Mouse (Mus musculus): ENCODE measurements around the gene Fryl. TPM values are rescaled to one million over a fixed set of nuclear protein-coding genes. Genes with fewer than 3 reads are reported as not detected.
"Not testable (repeated sequence)": the region's sequence is repeated elsewhere in the genome, so short reads cannot be mapped to it uniquely, and the experiment has no call there.

Fryl gene
- polyA plus RNA-seq, 1 experiment from 2014 or later, result 33.4 TPM

GRCm38 (mm10) chr5:73011806-73012205, 244.6 kb downstream of the Fryl start:
- 93% methylated on average over 16 of the region's 16 CpGs for WGBS
- H3K9ac ChIP-seq, result not testable (repeated sequence)

GRCm38 (mm10) chr5:73008230-73008629, 248.2 kb downstream of the Fryl start:
- not testable (repeated sequence) for H3K4me1 ChIP-seq; H3K36me3 ChIP-seq; H3K4me3 ChIP-seq (replicated peaks); H3K27ac ChIP-seq; H3K9ac ChIP-seq; H3K4me2 ChIP-seq; ATAC-seq (ENCODE audit: insufficient read depth, low FRiP score, low read depth); H3K9me3 ChIP-seq
- 39% methylated on average over 8 of the region's 8 CpGs for WGBS
- H3K27me3 ChIP-seq (replicated peaks), result peaks cover 28% of the 10 kb centered on the region

More at GRCm38 (mm10) chr5:73011806-73012205, 244.6 kb downstream of the Fryl start:
- H3K4me2 ChIP-seq; H3K4me3 ChIP-seq (replicated peaks); H3K27ac ChIP-seq; H3K36me3 ChIP-seq; H3K9me3 ChIP-seq; ATAC-seq (ENCODE audit: insufficient read depth, low FRiP score, low read depth): not testable (repeated sequence)
- peaks cover 22% of the 10 kb centered on the region for H3K27me3 ChIP-seq (replicated peaks)
- peaks cover 11% of the 10 kb centered on the region for H3K4me1 ChIP-seq

GRCm38 (mm10) chr5:73007582-73007959, 248.8 kb downstream of the Fryl start:
- ATAC-seq (ENCODE audit: insufficient read depth, low FRiP score, low read depth), result 0 out of 2 replicates have a peak, but pooled peaks have one; percentile 4
- peaks cover 28% of the 10 kb centered on the region for H3K27me3 ChIP-seq (replicated peaks)
- H3K27ac ChIP-seq, result no peak overlapping the region
- H3K9me3 ChIP-seq, result no peaks in the 10 kb centered on the region
- no peak overlapping the region for H3K9ac ChIP-seq
- H3K36me3 ChIP-seq, result no peaks in the 10 kb centered on the region
- H3K4me2 ChIP-seq, result peak overlapping the region; percentile 83
- H3K4me1 ChIP-seq, result peaks cover 6% of the 10 kb centered on the region; the same call in 1 of the 2 replicates
- H3K4me3 ChIP-seq (replicated peaks), result peak overlapping the region; percentile 41; the same call in 1 of the 2 replicates
- WGBS, result 40% methylated on average over 5 of the region's 5 CpGs

- 8% methylated on average over 65 of the region's 65 CpGs for WGBS
- Histone ChIP-seq H3K9ac (no peak within 1 kb of the TSS), H3K4me3 (replicated peaks) (peak within 1 kb of the TSS; percentile 41)
Measured at GRCm38 (mm10) chr5:73006784-73007581, 249.4 kb downstream of the Fryl start, which contains the start of gene Slc10a4. TSS of gene Slc10a4 (plus strand) at chr5:73006883.

GRCm38 (mm10) chr5:73004046-73004445, 252.4 kb downstream of the Fryl start:
- peaks cover 28% of the 10 kb centered on the region for H3K27me3 ChIP-seq (replicated peaks)
- WGBS, result 78% methylated on average over 5 of the region's 5 CpGs
- H3K36me3 ChIP-seq, result no peaks in the 10 kb centered on the region
- H3K4me1 ChIP-seq, result peaks cover 6% of the 10 kb centered on the region; the same call in 1 of the 2 replicates
- no peak overlapping the region for H3K9ac ChIP-seq
- no peaks in the 10 kb centered on the region for H3K9me3 ChIP-seq
- H3K4me3 ChIP-seq (replicated peaks), result no peak overlapping the region
- no peak for ATAC-seq (ENCODE audit: insufficient read depth, low FRiP score, low read depth)
- no peak overlapping the region for H3K4me2 ChIP-seq
- no peak overlapping the region for H3K27ac ChIP-seq

More at GRCm38 (mm10) chr5:73006784-73007581, 249.4 kb downstream of the Fryl start, which contains the start of gene Slc10a4:
- Histone ChIP-seq H3K4me1 (peaks cover 6% of the 10 kb centered on the region; the same call in 1 of the 2 replicates), H3K27ac (no peak within 1 kb of the TSS), H3K36me3 (no peaks in the 10 kb centered on the region), H3K4me2 (peak within 1 kb of the TSS; percentile 83), H3K27me3 (replicated peaks) (peaks cover 28% of the 10 kb centered on the region), H3K9me3 (no peaks in the 10 kb centered on the region)
- ATAC-seq (ENCODE audit: insufficient read depth, low FRiP score, low read depth), result peak; percentile 70; the same call in 1 of the 2 replicates

- not testable (repeated sequence) for ATAC-seq (ENCODE audit: insufficient read depth, low FRiP score, low read depth); H3K4me1 ChIP-seq; H3K4me3 ChIP-seq (replicated peaks); H3K4me2 ChIP-seq; H3K36me3 ChIP-seq; H3K9me3 ChIP-seq; H3K27ac ChIP-seq; H3K9ac ChIP-seq; H3K27me3 ChIP-seq (replicated peaks)
- WGBS, result 75% methylated on average over 1 of the region's 1 CpGs
Measured at GRCm38 (mm10) chr5:72998546-72998945, 257.9 kb downstream of the Fryl start.

GRCm38 (mm10) chr5:72995379-72995778, 261.0 kb downstream of the Fryl start:
- H3K36me3 ChIP-seq, result no peaks in the 10 kb centered on the region
- no peak overlapping the region for H3K4me3 ChIP-seq (replicated peaks)
- H3K27ac ChIP-seq, result no peak overlapping the region
- H3K4me1 ChIP-seq, result no peaks in the 10 kb centered on the region
- H3K4me2 ChIP-seq, result no peak overlapping the region
- WGBS, result 41% methylated on average over 10 of the region's 10 CpGs
- ATAC-seq (ENCODE audit: insufficient read depth, low FRiP score, low read depth), result no peak
- no peaks in the 10 kb centered on the region for H3K27me3 ChIP-seq (replicated peaks)
- no peaks in the 10 kb centered on the region for H3K9me3 ChIP-seq
- H3K9ac ChIP-seq, result no peak overlapping the region

- Histone ChIP-seq H3K4me3 (replicated peaks) (no peak overlapping the region), H3K9me3 (no peaks in the 10 kb centered on the region), H3K9ac (no peak overlapping the region), H3K4me2 (no peak overlapping the region), H3K36me3 (no peaks in the 10 kb centered on the region), H3K4me1 (no peaks in the 10 kb centered on the region), H3K27me3 (replicated peaks) (no peaks in the 10 kb centered on the region), H3K27ac (no peak overlapping the region)
- WGBS, result 51% methylated on average over 2 of the region's 2 CpGs
- ATAC-seq (ENCODE audit: insufficient read depth, low FRiP score, low read depth), result no peak
Measured at GRCm38 (mm10) chr5:72994928-72995327, 261.5 kb downstream of the Fryl start.

GRCm38 (mm10) chr5:72994424-72994823, 262.0 kb downstream of the Fryl start:
- Histone ChIP-seq H3K27ac (no peak overlapping the region), H3K9me3 (no peaks in the 10 kb centered on the region), H3K4me1 (no peaks in the 10 kb centered on the region), H3K36me3 (no peaks in the 10 kb centered on the region), H3K4me3 (replicated peaks) (no peak overlapping the region), H3K4me2 (no peak overlapping the region), H3K9ac (no peak overlapping the region), H3K27me3 (replicated peaks) (no peaks in the 10 kb centered on the region)
- no peak for ATAC-seq (ENCODE audit: insufficient read depth, low FRiP score, low read depth)
- 73% methylated on average over 8 of the region's 8 CpGs for WGBS

GRCm38 (mm10) chr5:72992474-72992873, 263.9 kb downstream of the Fryl start:
- Histone ChIP-seq H3K27me3 (replicated peaks) (no peaks in the 10 kb centered on the region), H3K27ac (no peak overlapping the region), H3K36me3 (no peaks in the 10 kb centered on the region), H3K4me2 (no peak overlapping the region), H3K9ac (no peak overlapping the region), H3K9me3 (no peaks in the 10 kb centered on the region), H3K4me1 (no peaks in the 10 kb centered on the region), H3K4me3 (replicated peaks) (no peak overlapping the region)
- no peak for ATAC-seq (ENCODE audit: insufficient read depth, low FRiP score, low read depth)
- WGBS, result 83% methylated on average over 1 of the region's 1 CpGs

- Histone ChIP-seq H3K4me3 (replicated peaks) (no peak overlapping the region), H3K4me1 (no peaks in the 10 kb centered on the region), H3K4me2 (no peak overlapping the region), H3K36me3 (no peaks in the 10 kb centered on the region), H3K27ac (no peak overlapping the region), H3K27me3 (replicated peaks) (no peaks in the 10 kb centered on the region), H3K9me3 (no peaks in the 10 kb centered on the region), H3K9ac (no peak overlapping the region)
- WGBS, result 64% methylated on average over 8 of the region's 8 CpGs
- no peak for ATAC-seq (ENCODE audit: insufficient read depth, low FRiP score, low read depth)
Measured at GRCm38 (mm10) chr5:72989756-72990155, 266.7 kb downstream of the Fryl start.

GRCm38 (mm10) chr5:72987786-72988185, 268.6 kb downstream of the Fryl start:
- no peaks in the 10 kb centered on the region for H3K4me1 ChIP-seq
- WGBS, result 72% methylated on average over 7 of the region's 7 CpGs
- H3K4me3 ChIP-seq (replicated peaks), result no peak overlapping the region
- no peak overlapping the region for H3K9ac ChIP-seq
- H3K36me3 ChIP-seq, result no peaks in the 10 kb centered on the region
- H3K27ac ChIP-seq, result no peak overlapping the region
- H3K9me3 ChIP-seq, result no peaks in the 10 kb centered on the region
- no peak overlapping the region for H3K4me2 ChIP-seq
- H3K27me3 ChIP-seq (replicated peaks), result no peaks in the 10 kb centered on the region
- no peak for ATAC-seq (ENCODE audit: insufficient read depth, low FRiP score, low read depth)

All from stomach, embryonic 15.5 days (tissue).